Mouse (Mus musculus): Measurements from ENCODE around the gene 5430419D17Rik.

5430419D17Rik gene

DNA sequence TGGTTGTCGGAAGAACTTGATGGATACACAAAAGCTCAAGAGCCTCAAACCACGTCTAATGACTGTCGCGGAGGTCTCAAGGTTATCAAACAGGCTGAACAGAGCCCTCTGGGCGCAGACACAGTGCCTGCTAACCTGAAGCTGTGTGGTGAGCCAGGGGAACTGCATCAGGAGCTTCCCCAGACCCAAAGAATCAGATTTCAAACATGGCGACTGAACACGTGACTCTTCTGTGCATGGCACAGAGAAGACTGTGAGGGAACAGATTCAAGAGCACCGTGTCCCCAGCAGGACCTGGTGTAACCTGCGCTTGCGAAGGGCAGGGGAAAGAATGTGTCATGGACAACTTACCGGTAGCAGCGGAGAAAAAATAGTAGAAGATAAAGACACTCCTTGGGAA, 143.4 kb downstream of the 5430419D17Rik start:
- DNase-seq (ENCODE audit: low spot score) = no peak

DNA sequence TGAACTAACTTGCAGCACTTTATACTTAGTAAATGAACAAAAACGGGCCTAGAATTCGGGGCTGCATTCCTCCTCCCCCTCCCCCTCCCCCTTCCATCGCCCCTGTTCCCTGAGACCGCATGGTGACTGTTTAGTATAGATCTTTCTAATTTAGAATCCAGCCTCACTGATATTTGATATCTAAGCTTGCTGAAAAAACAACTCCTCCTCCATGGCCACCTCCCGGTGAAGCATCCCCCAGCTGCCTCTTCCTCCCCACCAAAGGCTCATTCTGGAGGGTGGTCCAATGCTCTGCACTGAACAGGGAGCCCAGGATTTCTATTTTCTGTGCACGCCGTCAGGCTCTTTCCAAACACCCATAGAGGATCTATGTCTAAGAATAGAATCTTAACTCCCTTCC, 144.1 kb downstream of the 5430419D17Rik start:
- DNase-seq (ENCODE audit: low spot score) = no peak

DNA sequence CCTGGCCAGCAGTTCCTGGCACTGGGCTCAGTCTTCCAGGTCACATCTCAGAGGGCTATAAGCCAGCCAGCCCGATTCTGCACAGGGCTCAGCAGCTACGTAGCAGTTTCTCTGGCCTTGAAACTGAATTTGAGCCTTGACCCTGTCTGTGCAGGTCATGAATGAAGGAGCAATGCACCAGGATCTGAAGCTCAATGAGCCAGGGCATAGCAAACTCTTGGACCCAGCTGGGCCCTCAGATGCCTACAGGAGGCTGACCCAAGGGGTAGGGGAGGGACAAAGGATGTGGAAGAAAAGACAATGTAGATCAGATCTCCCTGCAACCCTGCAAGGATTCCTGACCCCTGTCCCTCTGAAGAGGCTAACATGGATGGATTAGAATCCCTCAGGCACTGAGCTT, 148.0 kb downstream of the 5430419D17Rik start, which contains the start of gene Cuzd1:
Gene Cuzd1 (minus strand): TSS at position 101 of the 400 bp plus-strand sequence.
- DNase-seq (ENCODE audit: low spot score) = no peak

DNA sequence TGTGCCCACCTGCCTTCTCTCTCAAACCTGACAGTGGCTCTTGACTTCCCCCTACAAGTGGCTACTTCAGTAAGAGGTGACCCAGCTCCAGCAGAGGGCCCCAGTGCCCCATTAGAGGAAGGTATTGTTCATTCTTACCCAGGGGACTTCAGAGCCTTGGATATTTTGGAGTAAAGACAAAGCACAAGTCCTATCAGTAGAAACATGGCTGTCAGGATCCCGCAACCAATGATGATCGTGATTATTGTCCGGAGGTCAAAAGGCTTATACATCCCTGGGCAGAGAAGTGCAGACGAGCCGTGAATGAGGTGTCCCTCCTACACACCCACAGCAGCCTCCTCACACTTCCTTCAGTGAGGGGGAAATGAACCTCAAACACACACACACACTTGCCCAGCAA, 152.9 kb downstream of the 5430419D17Rik start:
- DNase-seq (ENCODE audit: low spot score) = no peak

DNA sequence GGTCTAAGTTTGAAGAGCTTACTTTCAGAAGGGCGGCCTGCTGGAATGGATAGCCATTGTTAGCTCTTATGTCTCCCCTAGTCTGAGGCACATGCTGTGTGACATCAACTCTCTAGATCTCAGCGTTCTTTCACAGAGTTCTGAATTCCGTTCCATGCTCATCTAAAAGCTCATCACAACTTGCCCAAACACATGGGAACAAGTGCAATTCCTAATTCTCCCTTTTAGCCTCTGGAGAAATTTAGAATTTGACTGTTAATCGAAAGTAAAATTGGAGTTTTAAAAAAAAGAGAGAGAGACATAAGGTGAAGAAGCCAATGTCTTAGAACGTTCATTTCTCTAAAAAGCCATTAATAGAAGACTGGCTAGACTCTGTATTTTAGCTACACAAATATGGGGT, 155.2 kb downstream of the 5430419D17Rik start, which contains the start of gene Fam24b:
Gene Fam24b (minus strand): TSS at position 101 of the 400 bp plus-strand sequence.
- no peak for DNase-seq (ENCODE audit: low spot score)

DNA sequence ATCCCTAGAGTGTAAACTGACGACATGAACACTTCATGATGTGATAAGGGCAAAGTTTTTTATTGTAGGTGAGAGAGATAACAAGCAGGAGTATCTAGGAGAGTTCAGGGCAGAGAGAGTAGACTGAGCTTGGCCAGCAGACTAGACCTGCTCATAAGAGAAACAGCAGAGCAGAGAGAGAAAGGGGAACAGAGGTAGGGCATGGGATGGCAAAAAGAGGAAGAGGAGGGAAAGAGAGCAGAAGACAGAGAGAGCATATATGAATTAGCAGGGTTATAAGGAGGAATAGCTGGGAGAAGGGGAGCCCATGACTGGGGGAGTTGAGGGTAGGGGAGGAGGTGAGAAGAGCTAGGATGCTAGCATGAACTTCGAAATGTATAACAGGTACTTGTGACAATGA, 157.5 kb downstream of the 5430419D17Rik start:
- no peak for DNase-seq (ENCODE audit: low spot score)

DNA sequence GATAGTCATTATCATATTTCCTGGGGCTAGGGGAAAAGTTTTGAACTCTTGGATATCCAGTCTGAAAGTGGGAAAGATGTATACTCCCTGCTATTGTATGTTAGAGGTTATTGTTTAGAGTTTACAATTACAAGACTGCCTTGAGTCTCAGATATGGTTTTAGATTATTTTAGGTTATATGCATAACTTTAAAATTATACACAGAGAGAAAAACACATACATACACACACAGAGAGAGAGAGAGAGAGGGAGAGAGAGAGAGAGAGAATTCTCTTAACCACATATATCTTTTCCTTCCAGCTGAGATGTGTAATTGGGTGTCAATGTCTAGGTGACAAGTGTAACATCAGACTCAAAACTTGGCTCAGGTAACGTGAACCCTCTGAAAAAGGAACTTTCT, 159.4 kb downstream of the 5430419D17Rik start, which contains the start of gene Fam24a:
Gene Fam24a (plus strand): TSS at position 301 of the 400 bp plus-strand sequence.
- DNase-seq (ENCODE audit: low spot score) = no peak

DNA sequence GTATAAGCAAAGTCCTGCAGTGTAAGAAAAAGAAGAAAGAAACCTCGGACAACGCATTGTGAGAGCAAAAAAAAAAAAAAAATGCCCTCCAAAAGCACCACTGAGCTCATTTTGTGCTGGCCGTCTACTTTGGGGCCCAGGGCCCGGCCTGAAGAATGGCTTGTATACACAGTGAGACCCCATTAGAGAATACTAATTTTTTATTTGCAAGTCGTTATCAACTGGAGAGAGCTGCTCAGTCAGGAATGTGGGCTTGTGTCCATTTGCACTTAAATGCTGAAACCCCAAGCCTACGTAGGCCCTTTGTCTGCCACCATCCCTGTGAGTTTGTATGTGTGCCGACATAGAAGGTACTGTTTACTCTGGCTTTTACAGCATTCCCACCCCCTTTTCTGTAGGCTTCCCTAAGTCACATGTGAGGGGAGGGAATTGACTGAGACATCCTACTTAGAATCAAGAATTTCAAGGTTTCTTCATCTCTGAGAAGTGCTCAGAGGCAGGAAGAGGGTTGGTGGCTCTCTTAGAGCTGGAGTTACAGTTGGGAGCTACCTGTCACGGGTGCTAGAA, 163.4 kb downstream of the 5430419D17Rik start:
- no peak for DNase-seq (ENCODE audit: low spot score)

DNA sequence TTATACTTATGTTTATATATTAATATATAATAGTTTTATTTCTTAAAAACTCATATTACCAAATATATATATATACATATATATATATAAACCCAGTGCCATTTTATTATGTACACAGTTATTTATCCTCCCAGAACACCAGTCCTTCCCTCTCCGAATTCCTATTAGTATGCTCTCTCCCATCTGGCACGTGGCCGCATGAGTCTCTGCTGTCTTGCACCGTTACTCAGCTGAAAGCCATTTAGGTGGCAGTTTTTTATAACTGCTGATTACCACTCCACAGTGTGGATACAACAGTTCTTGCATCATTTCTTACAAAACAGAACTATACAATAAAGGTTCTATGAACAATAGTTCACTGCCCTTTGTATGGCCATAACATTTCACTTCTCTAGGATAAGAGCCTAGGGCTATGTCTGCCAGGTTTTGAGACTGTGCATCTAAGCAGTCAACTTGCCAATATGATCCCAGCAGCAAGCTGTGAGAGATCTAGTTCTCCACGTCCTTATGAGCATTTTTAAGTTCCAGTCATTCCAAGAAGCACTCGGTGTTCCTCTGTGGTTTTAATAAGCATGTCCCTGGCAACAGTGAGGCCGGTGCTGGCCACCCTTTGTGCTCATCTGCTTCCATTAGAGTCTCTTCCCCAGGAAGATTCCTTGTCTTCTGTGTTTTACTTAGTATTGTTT, 171.8 kb downstream of the 5430419D17Rik start:
- no peak for DNase-seq (ENCODE audit: low spot score)

All from urinary bladder, postnatal 10 days (tissue).